Mouse (Mus musculus) forebrain, embryonic 11.5 days (tissue): ENCODE measurements at regions not wholly inside any gene's neighbourhood (a gene's known extent, or its start where the extent isn't known, plus 50 kb on each side); places are given as distances from the start of the nearest gene placed in this dataset.

Experiments used
- ATAC-seq: fragments of 200-750 bp; cut with Nextera tagmentation; replicated peaks from 2 replicates; pipeline ENCODE4 v1.8.0; 2017; ENCODE audit warnings: moderate TSS enrichment; ENCODE audit not compliant: low FRiP score
- DNase-seq: peaks from one replicate; pipeline ENCODE4 v3.0.0-alpha.2; 2017; ENCODE audit warnings: low spot score
- H3K27ac ChIP-seq: fragments of 300-500 bp; sonication (generic); 2 replicates; pipeline ENCODE4 v1.5.1; 2014; ENCODE audit warnings: low read depth, low read length
- H3K27me3 ChIP-seq: fragments of 300-500 bp; sonication (generic); 2 replicates; pipeline ENCODE4 v1.6.1; 2014; ENCODE audit warnings: mild to moderate bottlenecking, low read length, mixed read lengths; ENCODE audit not compliant: control insufficient read depth, insufficient read depth
- H3K36me3 ChIP-seq: fragments of 300-500 bp; sonication (generic); 2 replicates; pipeline ENCODE4 v1.6.1; 2014; ENCODE audit warnings: mild to moderate bottlenecking, low read length, moderate library complexity, mixed read lengths; ENCODE audit not compliant: control insufficient read depth, insufficient read depth
- H3K4me1 ChIP-seq: fragments of 300-500 bp; sonication (generic); replicated peaks from 2 replicates; pipeline ENCODE4 v1.6.1; 2014; ENCODE audit warnings: low read length, mixed read lengths; ENCODE audit not compliant: control insufficient read depth, insufficient read depth
- H3K4me2 ChIP-seq: fragments of 300-500 bp; sonication (generic); 2 replicates; pipeline ENCODE4 v1.6.1; 2014; ENCODE audit warnings: low read depth, mild to moderate bottlenecking, low read length, moderate library complexity, mixed read lengths; ENCODE audit not compliant: severe bottlenecking
- H3K4me3 ChIP-seq: fragments of 300-500 bp; sonication (generic); 2 replicates; pipeline ENCODE4 v1.5.1; 2014; ENCODE audit warnings: low read depth, low read length
- H3K9ac ChIP-seq: fragments of 300-500 bp; sonication (generic); 2 replicates; pipeline ENCODE4 v1.6.1; 2014; ENCODE audit warnings: low read length
- H3K9me3 ChIP-seq: fragments of 300-500 bp; sonication (generic); 2 replicates; pipeline ENCODE4 v1.6.1; 2016; ENCODE audit warnings: low read length, mixed read lengths; ENCODE audit not compliant: control insufficient read depth
- WGBS: fragments of 180-500 bp; shearing (Covaris S2); extraction: QIAGEN DNeasy Blood & Tissue Kit; methylation state at CpG from one replicate; pipeline ENCODE4 v1.1.7; 2014; 5-methylcytosine and 5-hydroxymethylcytosine counted together

DNA sequence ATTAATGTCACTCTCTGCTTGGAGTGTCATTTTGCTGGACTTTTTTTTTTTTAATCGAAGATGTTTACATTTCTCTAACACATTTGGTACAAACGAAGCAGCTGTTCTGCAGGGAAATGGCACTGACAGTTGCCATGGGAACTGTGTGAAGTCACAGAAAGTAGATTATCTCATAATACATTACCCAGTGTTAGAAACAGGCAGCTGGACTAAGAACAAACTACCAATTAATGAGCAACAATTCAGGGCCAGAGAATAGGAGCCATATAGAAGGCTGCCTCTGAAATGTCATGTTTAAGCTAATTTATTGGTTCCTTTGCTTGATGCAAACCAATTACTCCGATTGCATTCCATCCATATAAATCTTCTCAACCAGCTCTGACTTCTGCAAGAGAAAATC, 159.3 kb upstream of the Large1 start:
- DNase-seq (no peak), ATAC-seq (peak; percentile 82)
- Histone ChIP-seq H3K27me3 (no peaks in the 10 kb centered on the region), H3K36me3 (no peaks in the 10 kb centered on the region), H3K9ac (no peak overlapping the region), H3K27ac (no peak overlapping the region), H3K4me3 (no peak overlapping the region), H3K9me3 (no peaks in the 10 kb centered on the region), H3K4me2 (no peak overlapping the region), H3K4me1 (no peaks in the 10 kb centered on the region)
- 60% methylated on average over 3 of the region's 3 CpGs for WGBS
